Mouse (Mus musculus) bone marrow, adult 2 months (tissue): ENCODE data around the gene Slc35b4. TPM values are rescaled to one million over a fixed set of nuclear protein-coding genes. Genes with fewer than 3 reads are reported as not detected.

ENCODE experiments used
- H3K27ac ChIP-seq: fragments of 200-500 bp; 2 replicates; pipeline ENCODE4 v1.5.1; 2012; ENCODE audit warnings: low read depth, mild to moderate bottlenecking, control low read depth, inconsistent platforms, low read length; ENCODE audit not compliant: control insufficient read depth, poor library complexity, insufficient read depth
- H3K4me1 ChIP-seq: fragments of 200-500 bp; 2 replicates; pipeline ENCODE4 v1.6.1; 2011; ENCODE audit warnings: low read length; ENCODE audit not compliant: control insufficient read depth, insufficient read depth
- H3K4me3 ChIP-seq: fragments of 200-500 bp; replicated peaks from 2 replicates; pipeline ENCODE3; 2011; ENCODE audit warnings: mild to moderate bottlenecking, low read depth, low read length, control low read depth; ENCODE audit not compliant: control insufficient read depth
- CTCF ChIP-seq: fragments of 200-500 bp; IDR thresholded peaks from 2 replicates; pipeline ENCODE4 v1.5.1; 2011; ENCODE audit warnings: low read length, control low read depth; ENCODE audit not compliant: control insufficient read depth, insufficient read depth
- POLR2A ChIP-seq: fragments of 200-500 bp; IDR thresholded peaks from 2 replicates; pipeline ENCODE4 v1.6.1; 2011; ENCODE audit warnings: low read depth, mild to moderate bottlenecking, control low read depth, low read length, borderline replicate concordance; ENCODE audit not compliant: control insufficient read depth
- WGBS: fragments of 180-500 bp; shearing (Covaris S2); methylation state at CpG from one replicate; pipeline ENCODE4 v1.1.7; 2018; 5-methylcytosine and 5-hydroxymethylcytosine counted together
- polyA plus RNA-seq: library from polyadenylated mRNA; stranded (reverse); fragments of >200 nt; gene quantifications from 2 replicates; pipeline ENCODE4 v1.2.4, GENCODE M21; 2011; ENCODE audit warnings: low replicate concordance; ENCODE audit not compliant: missing spikeins, insufficient read depth, insufficient read length

Slc35b4 gene
- polyA plus RNA-seq = 1.9 and 5.1 TPM in 2 replicates

DNA sequence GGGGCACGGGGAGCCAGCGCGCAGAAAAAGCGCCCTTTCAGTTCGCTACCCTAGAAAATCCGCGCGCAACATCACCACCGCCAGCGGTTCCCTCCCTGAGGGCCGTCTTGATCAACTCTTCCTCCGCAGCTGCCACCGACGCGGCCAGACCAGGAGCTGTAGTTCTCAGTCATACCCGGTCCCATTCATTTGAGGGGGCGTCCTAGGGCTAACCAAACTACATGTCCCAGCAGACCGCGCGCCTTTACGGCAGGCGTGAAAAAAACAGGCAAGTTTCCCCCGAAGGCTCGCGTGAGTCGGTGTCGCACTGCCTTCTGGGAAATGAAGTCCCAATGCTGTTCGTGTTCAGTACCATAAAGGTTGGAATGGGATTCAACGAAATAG lies at the start of gene Slc35b4:
Gene Slc35b4 (minus strand): TSS at position 248 of the 384 bp plus-strand sequence.
- H3K27ac ChIP-seq = peak within 1 kb of the TSS; percentile 72
- peak within 1 kb of the TSS; percentile 78 for H3K4me3 ChIP-seq
- TF ChIP-seq CTCF = no peak
- TF ChIP-seq POLR2A = peak; percentile 68; the same call in 1 of the 2 replicates
- peaks cover 2% of the 10 kb centered on the region; the same call in 1 of the 2 replicates for H3K4me1 ChIP-seq
- WGBS = under 1% methylated on average over 29 of the region's 29 CpGs

DNA sequence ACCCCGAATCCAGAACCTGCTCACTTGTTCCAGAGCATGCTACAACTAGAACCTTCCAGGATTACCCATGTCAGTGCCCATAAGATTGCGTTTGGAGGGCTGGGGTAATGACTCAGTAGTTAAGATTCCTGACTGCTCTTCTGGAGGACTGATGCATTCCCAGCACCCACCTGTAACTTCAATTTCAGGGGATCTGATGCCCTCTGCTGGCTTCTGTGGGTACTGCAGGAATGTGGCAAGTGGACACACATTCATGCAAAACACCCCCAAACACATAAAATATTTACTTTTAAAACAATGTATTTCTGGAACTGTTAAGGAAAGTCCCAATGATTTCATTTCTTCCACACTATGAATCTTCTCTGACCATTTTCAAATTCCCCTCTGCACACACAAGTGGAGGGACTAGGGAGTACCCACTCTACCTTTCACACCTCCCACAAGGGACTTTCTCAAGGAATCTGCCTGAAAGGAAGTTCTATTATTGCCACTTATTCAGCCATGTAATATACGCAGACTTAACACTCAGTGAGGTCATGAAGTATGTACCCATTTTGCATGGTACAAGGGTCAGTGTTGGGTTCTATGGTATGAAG lies 48.2 kb upstream of the Slc35b4 start:
- Histone ChIP-seq H3K27ac (no peak overlapping the region), H3K4me3 (no peak overlapping the region), H3K4me1 (no peaks in the 10 kb centered on the region)
- peak; percentile 24; the same call in 1 of the 2 replicates for TF ChIP-seq CTCF
- no peak for TF ChIP-seq POLR2A
- 89% methylated on average over 3 of the region's 3 CpGs for WGBS

DNA sequence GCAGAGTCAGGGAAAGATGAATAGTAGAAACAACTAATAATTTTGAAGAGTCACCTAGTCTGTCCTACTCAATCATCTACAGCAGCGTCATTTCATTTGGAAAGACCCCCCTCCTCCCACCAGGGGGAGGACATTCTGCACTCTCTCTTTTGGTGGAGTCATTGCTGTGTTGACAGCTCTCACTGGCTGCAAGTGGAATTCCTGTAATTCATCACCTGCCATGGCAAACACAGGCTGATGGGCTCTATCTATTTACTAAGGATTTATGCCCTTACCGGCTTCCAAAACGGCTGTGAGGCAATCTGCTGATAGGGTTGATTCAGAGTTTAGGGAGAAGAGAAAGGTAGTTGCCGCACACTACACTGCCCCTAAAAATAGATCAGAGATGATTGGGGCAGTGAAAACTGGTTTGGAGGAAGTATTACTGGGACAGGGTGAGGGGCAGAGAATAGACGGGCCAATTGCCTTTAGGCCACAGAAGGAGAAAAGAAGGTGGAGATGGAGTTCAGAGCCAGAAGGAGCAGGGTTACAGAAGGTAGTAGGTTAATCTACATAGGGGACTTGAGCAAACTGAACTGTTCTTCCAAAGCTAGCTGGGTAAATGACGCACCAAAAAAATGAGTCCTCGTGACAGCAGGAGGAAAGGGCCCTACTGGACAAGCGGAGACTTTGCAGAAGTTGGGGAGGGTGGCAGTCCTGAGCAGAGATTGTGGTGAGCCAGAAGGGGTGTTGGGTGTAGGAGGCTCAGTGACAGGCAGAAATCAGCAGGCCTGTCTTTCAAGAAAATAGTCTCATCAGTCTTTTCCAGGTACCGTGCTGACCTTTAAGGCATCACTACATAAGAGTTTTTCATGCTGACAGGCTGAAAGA lies 39.8 kb upstream of the Slc35b4 start:
- WGBS = 30% methylated on average over 9 of the region's 9 CpGs
- Histone ChIP-seq H3K27ac (no peak overlapping the region), H3K4me3 (no peak overlapping the region), H3K4me1 (no peaks in the 10 kb centered on the region)
- TF ChIP-seq POLR2A (no peak), CTCF (no peak)

DNA sequence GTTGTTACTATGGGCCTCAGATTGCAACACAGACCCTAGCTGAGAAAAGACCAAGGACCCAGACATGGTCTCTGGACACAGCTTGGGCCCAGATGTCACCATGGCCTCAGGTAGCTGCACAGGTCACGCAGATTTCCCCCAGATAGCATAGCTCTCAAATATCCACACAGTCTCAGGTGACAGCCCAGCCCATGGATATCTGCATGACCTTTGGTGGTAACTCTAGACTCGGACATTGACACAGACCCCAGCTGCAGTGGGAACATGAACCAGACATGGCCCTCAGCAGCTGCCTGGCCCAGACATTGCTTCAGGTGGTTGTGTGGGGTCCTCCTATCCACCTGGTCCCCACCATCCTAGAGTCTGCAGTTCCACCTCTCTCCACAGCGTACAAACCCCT lies 28.8 kb upstream of the Slc35b4 start:
- Histone ChIP-seq H3K27ac (no peak overlapping the region), H3K4me1 (no peaks in the 10 kb centered on the region), H3K4me3 (no peak overlapping the region)
- no peak for TF ChIP-seq CTCF
- TF ChIP-seq POLR2A = no peak
- 78% methylated on average over 3 of the region's 3 CpGs for WGBS

DNA sequence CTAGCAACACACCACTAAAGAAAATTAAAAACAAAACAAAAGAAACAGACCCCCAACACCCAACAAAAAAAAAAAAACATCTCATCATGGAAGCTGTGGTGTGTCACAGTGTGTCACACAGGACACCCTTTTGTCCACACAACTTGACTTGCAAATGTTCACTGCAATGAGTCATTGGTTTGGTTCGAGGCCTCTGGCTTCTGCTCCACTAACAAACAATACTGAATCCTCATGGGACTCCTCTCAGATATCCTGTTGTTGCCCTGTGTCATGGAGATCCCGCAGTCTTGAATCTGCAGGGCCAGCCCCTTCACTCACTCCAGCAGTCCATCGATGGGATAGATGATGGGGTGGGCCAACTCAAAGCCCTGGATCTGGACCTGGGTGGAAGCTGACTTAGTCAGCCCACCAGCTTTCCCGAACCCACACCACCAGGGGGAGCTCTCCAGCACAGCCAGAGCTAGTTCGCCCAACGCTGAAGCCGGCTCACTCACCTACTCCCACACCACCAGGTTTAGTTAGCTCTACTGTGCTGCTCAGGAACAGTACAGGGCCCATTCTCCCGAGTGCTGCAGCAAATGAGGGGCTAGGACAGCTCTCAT lies 28.2 kb upstream of the Slc35b4 start:
- TF ChIP-seq CTCF (peak; percentile 31; the same call in 1 of the 2 replicates), POLR2A (no peak)
- H3K27ac ChIP-seq = no peak overlapping the region
- H3K4me1 ChIP-seq = no peaks in the 10 kb centered on the region
- no peak overlapping the region for H3K4me3 ChIP-seq
- WGBS = 46% methylated on average over 8 of the region's 8 CpGs

DNA sequence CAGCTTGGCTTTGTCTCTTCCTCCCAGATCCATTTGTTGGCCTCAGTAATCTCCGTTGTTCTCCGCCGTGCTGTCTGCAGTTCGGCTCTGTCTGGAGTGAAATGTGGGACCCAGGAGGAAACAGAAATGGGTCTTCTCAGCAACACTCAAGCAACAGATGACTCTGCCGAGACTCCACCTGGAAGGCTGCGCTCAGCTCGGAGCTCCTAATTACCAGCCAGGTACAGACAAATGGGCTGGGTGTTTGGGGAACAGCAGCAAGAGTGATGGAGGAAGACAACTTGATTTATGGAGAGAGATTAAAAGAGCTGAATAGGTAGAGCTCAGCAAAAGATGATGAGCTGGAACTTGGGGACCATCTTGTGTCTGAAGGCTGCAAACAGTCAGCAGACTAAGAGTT lies 26.6 kb upstream of the Slc35b4 start:
- WGBS = 85% methylated on average over 7 of the region's 7 CpGs
- Histone ChIP-seq H3K27ac (no peak overlapping the region), H3K4me3 (no peak overlapping the region), H3K4me1 (no peaks in the 10 kb centered on the region)
- TF ChIP-seq CTCF = no peak
- TF ChIP-seq POLR2A = no peak

DNA sequence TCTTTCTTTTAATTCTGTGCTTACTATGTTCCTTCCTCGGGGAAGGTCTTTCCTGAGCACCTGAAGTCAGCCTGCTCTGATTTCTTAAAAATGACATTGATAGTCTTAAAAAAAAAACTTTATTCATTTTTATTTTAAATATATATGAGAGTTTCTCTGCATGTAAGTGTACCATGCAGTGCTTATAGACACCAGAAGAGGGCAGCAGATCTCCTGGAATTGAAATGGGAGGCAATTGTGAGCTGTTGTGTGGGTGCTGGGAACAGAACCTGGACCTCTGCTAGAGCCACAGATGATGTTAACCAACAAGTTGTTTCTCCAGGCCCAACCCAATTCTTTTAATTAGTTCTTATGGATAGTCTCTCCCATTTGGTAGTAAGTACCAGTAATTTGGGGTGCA lies 18.1 kb upstream of the Slc35b4 start:
- no peak overlapping the region for H3K4me3 ChIP-seq
- TF ChIP-seq POLR2A = no peak
- TF ChIP-seq CTCF = no peak
- WGBS = 72% methylated on average over 1 of the region's 1 CpGs

More for the DNA sequence above, 18.1 kb upstream of the Slc35b4 start:
- no peaks in the 10 kb centered on the region for H3K4me1 ChIP-seq
- H3K27ac ChIP-seq = no peak overlapping the region
